Mouse (Mus musculus): Measurements from ENCODE around the gene Spire2.

DNA sequence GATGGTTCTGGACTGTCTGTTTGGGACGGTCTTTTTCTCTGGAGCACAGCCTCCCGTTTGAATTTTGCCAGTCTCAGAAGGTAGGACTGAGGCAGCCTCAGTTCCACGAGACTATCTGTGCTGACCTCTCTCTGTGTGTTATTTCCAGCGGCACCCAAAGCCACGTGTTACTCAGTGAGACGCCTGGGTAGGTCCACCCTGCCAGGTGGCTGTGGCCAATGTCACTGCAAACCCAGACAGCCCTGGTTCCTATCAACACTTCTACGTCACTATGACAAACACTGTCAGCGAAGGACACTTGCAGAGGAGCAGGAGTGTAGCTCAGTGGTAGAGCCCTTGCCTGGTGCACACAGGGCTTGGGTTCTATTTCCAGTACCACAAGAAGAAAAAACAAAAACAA is 40.8 kb upstream of the Spire2 start:
- no peak for TF ChIP-seq CTCF (conservative IDR thresholded peaks at IDR 0.05; ENCODE audit: low read length)
- no peak for TF ChIP-seq NANOG (IDR thresholded peaks at IDR 0.05; ENCODE audit: borderline replicate concordance, low read length)

All from E14TG2a.4 (cell line).